Mouse (Mus musculus) lung, adult 18-20 months (tissue): ENCODE measurements around the gene Fbxw11.

Source experiments
- DNase-seq, 2 experiments: peaks; one replicate each; pipeline ENCODE4 v3.0.0; 2022; ENCODE audit warnings: mixed read lengths in 2 of 2

Fbxw11 gene

DNA sequence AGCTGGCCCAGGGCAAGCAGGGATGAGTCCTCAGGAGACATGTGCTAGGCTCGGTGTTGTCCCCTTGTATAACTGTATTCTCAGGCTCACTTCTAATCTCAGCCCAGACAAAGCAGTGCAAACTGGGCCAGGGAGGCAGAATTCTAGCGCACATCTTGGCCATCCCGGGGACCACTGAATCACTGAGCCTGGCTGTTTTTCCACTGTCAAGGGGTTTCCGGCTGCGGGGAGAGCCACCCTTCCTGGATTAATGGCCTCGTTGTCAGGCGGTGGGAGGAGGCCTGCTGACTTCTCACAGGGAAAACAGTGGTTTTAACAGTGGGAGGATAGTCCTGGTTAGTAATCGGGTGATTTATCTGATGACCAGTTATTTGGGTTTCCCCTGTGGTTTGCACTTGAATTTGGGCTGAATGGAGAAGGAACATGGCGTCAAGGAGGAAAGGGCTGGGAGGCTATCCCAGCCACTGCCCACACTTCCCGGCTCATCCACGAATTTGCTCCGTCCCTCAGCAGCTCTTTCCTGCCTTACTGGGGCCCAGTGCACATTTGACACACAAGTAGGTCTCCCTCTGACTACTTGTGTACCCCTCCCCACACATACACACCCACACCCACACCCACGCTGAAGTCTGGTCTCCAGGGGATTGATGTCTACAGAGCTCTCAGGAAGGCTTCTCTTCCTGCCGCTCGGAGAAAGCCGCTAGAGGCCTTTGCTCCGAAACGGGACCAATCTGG is 125.1 kb downstream of the Fbxw11 start:
- DNase-seq: no peak

DNA sequence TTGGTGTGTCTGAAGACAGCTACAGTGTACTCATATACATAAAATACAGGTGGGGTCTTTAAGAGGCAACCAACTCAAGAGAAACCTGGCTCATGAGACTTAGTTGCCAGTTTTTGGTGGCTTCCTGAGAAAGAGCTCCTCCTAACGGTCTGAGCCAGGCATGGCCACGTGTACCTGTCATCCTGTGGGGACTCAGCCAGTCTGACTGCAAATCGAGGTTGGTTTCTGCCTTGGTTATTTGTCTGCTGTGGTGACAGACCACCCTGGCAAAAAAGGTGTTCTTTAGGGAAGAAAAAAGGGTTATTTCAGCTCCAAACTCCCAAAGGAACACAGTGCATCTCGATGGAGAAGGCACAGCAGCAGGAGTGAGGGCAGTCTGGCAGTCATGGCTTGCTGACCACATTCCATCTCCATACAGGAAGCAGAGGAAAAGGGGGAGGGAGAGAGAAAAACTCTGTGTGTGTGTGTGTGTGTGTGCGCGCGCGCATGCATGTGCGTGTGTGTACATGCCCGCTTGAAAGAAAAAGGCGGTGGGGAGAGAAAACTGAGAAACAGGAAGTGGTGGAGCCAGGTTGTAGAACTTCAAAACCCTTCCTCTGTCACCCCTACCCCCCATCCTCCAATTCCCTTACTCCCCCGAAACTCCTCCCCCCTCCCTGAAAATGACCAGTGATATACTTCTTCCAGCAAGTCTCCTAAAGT is 126.3 kb downstream of the Fbxw11 start:
- no peak for DNase-seq

GRCm38 (mm10) chr11:32780747-32781536 is 138.4 kb downstream of the Fbxw11 start:
- no peak for DNase-seq

- DNase-seq: no peak
These were observed 139.3 kb downstream of the Fbxw11 start for GRCm38 (mm10) chr11:32781633-32782404.

- DNase-seq: peak; percentile 8
These were observed 140.2 kb downstream of the Fbxw11 start for GRCm38 (mm10) chr11:32782724-32783123.

DNA sequence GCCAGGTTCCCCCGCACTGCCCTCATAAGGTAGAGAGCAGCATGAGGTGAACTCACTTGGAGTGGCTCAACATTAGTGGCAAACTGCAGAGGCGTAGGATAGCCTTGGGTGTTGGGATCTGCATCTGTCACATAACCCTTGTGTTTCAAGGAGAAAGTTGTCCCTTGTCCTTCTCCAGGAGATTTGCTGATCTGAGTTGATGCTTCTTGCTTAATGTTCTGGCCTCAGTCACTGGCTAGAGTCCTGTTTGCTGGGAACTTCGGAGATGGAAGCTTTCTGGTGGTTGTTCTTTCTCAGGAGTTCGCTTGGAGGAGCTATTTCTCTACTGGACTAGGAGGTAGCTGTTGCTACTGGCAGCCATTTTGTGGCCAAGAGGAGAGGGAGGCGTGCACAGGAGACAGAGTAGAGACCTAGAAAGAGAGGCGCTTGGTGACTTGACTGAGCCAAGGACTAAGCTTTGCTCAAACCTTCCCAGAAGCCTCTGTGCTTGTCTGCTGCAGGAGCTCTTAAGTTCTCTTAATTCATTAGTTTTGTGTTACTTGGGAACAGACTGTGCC is 143.1 kb downstream of the Fbxw11 start:
- DNase-seq: no peak

DNA sequence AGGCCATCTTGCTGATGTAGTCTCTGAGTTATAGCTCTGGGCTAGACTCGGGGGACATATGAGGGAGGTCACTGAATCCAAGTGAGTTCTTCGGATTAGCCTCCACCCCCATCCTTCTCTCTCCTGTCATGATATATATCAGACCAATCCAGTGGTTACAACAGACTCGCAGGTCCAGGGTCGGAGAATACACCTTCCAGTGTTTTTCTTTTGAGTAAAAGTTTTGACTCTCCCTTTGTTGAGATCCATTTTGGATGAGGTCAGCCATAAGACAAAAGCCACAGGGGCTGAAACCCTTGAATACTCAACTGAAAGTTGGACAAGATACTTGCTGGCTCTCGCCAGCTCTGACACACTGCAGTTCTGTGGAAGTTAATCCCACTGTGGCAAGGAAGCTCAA is 143.7 kb downstream of the Fbxw11 start:
- DNase-seq: no peak

GRCm38 (mm10) chr11:32794759-32795445 is 152.4 kb downstream of the Fbxw11 start:
- no peak for DNase-seq
